Mouse (Mus musculus) forebrain, embryonic 16.5 days (tissue): ENCODE results near the gene Ets1. TPM values are rescaled to one million over a fixed set of nuclear protein-coding genes. Genes with fewer than 3 reads are reported as not detected.

Source experiments
- polyA plus RNA-seq: library from polyadenylated mRNA; unstranded; fragments of >200 nt; fragmentation: Nextera tagmentation; extraction: Ambion mirVana; gene quantifications from 2 replicates; pipeline ENCODE4 v1.2.1, GENCODE M21; 2015

Ets1 gene
- polyA plus RNA-seq, 1 experiment from 2014 or later: 21.3 TPM

Other genes starting within 250 kb of the Ets1 start
- 7.3 and 7.8 TPM in 2 replicates for gene Fli1, start 93.4 kb upstream of the Ets1 start, polyA plus RNA-seq